Mouse (Mus musculus): ENCODE data around the gene Zfp292. TPM values are rescaled to one million over a fixed set of nuclear protein-coding genes. Genes with fewer than 3 reads are reported as not detected.
"Not testable (repeated sequence)": the region's sequence is repeated elsewhere in the genome, so short reads cannot be mapped to it uniquely, and the experiment has no call there.

Gene Zfp292
- 28.3 and 28.9 TPM in 2 replicates for polyA plus RNA-seq (2014; fragmentation: Nextera tagmentation; extraction: Ambion mirVana)

GRCm38 (mm10) chr4:34882818-34883217 lies at the start of gene Zfp292:
Gene Zfp292, minus strand, starts transcription at chr4:34882960.
- Histone ChIP-seq H3K4me3 (ENCODE audit: low read depth, low read length) (peak within 1 kb of the TSS; percentile 81), H3K36me3 (ENCODE audit: control insufficient read depth, insufficient read depth, low read length) (no peaks in the 10 kb centered on the region), H3K4me1 (ENCODE audit: control insufficient read depth, insufficient read depth, low read length) (peaks cover 14% of the 10 kb centered on the region; the same call in 1 of the 2 replicates), H3K27me3 (ENCODE audit: control insufficient read depth, insufficient read depth, low read length) (no peaks in the 10 kb centered on the region), H3K27ac (ENCODE audit: low read length) (peak within 1 kb of the TSS; percentile 99), H3K4me2 (replicated peaks; ENCODE audit: low read depth, low read length) (peak within 1 kb of the TSS; percentile 77), H3K9me3 (ENCODE audit: control insufficient read depth, low read depth, low read length) (no peaks in the 10 kb centered on the region), H3K9ac (replicated peaks; ENCODE audit: low read depth, low read length) (peak within 1 kb of the TSS; percentile 99)
- ATAC-seq (ENCODE audit: insufficient number of reproducible peaks, insufficient read depth, low FRiP score, low read depth): peak; percentile 91
- WGBS: 0% methylated on average over 28 of the region's 44 CpGs

GRCm38 (mm10) chr4:34928386-34928785 lies 45.6 kb upstream of the Zfp292 start:
- not testable (repeated sequence) for H3K4me2 ChIP-seq (replicated peaks; ENCODE audit: low read depth, low read length); H3K9ac ChIP-seq (replicated peaks; ENCODE audit: low read depth, low read length); ATAC-seq (ENCODE audit: insufficient number of reproducible peaks, insufficient read depth, low FRiP score, low read depth); H3K4me1 ChIP-seq (ENCODE audit: control insufficient read depth, insufficient read depth, low read length); H3K9me3 ChIP-seq (ENCODE audit: control insufficient read depth, low read depth, low read length); H3K27me3 ChIP-seq (ENCODE audit: control insufficient read depth, insufficient read depth, low read length); H3K36me3 ChIP-seq (ENCODE audit: control insufficient read depth, insufficient read depth, low read length); H3K27ac ChIP-seq (ENCODE audit: low read length); H3K4me3 ChIP-seq (ENCODE audit: low read depth, low read length)
- 74% methylated on average over 7 of the region's 7 CpGs for WGBS

GRCm38 (mm10) chr4:34922177-34922870 lies 39.6 kb upstream of the Zfp292 start:
- Histone ChIP-seq H3K36me3 (ENCODE audit: control insufficient read depth, insufficient read depth, low read length) (no peaks in the 10 kb centered on the region), H3K9ac (replicated peaks; ENCODE audit: low read depth, low read length) (no peak overlapping the region), H3K4me3 (ENCODE audit: low read depth, low read length) (no peak overlapping the region), H3K4me2 (replicated peaks; ENCODE audit: low read depth, low read length) (no peak overlapping the region), H3K27me3 (ENCODE audit: control insufficient read depth, insufficient read depth, low read length) (no peaks in the 10 kb centered on the region), H3K9me3 (ENCODE audit: control insufficient read depth, low read depth, low read length) (no peaks in the 10 kb centered on the region), H3K4me1 (ENCODE audit: control insufficient read depth, insufficient read depth, low read length) (no peaks in the 10 kb centered on the region), H3K27ac (ENCODE audit: low read length) (no peak overlapping the region)
- WGBS: 66% methylated on average over 6 of the region's 6 CpGs
- ATAC-seq (ENCODE audit: insufficient number of reproducible peaks, insufficient read depth, low FRiP score, low read depth): no peak

GRCm38 (mm10) chr4:34917400-34917799 lies 34.6 kb upstream of the Zfp292 start:
- 65% methylated on average over 7 of the region's 7 CpGs for WGBS
- Histone ChIP-seq H3K9ac (replicated peaks; ENCODE audit: low read depth, low read length) (no peak overlapping the region), H3K27me3 (ENCODE audit: control insufficient read depth, insufficient read depth, low read length) (no peaks in the 10 kb centered on the region), H3K4me3 (ENCODE audit: low read depth, low read length) (no peak overlapping the region), H3K27ac (ENCODE audit: low read length) (no peak overlapping the region), H3K4me2 (replicated peaks; ENCODE audit: low read depth, low read length) (no peak overlapping the region), H3K4me1 (ENCODE audit: control insufficient read depth, insufficient read depth, low read length) (peaks cover 3% of the 10 kb centered on the region; the same call in 1 of the 2 replicates), H3K9me3 (ENCODE audit: control insufficient read depth, low read depth, low read length) (no peaks in the 10 kb centered on the region), H3K36me3 (ENCODE audit: control insufficient read depth, insufficient read depth, low read length) (no peaks in the 10 kb centered on the region)
- ATAC-seq (ENCODE audit: insufficient number of reproducible peaks, insufficient read depth, low FRiP score, low read depth): no peak

- Histone ChIP-seq H3K4me3 (ENCODE audit: low read depth, low read length) (no peak overlapping the region), H3K4me2 (replicated peaks; ENCODE audit: low read depth, low read length) (no peak overlapping the region), H3K36me3 (ENCODE audit: control insufficient read depth, insufficient read depth, low read length) (no peaks in the 10 kb centered on the region), H3K9ac (replicated peaks; ENCODE audit: low read depth, low read length) (no peak overlapping the region), H3K27me3 (ENCODE audit: control insufficient read depth, insufficient read depth, low read length) (no peaks in the 10 kb centered on the region), H3K27ac (ENCODE audit: low read length) (no peak overlapping the region), H3K4me1 (ENCODE audit: control insufficient read depth, insufficient read depth, low read length) (peaks cover 3% of the 10 kb centered on the region; the same call in 1 of the 2 replicates), H3K9me3 (ENCODE audit: control insufficient read depth, low read depth, low read length) (no peaks in the 10 kb centered on the region)
- ATAC-seq (ENCODE audit: insufficient number of reproducible peaks, insufficient read depth, low FRiP score, low read depth): no peak
- 84% methylated on average over 3 of the region's 3 CpGs for WGBS
These were observed 29.4 kb upstream of the Zfp292 start for GRCm38 (mm10) chr4:34912171-34912570.

GRCm38 (mm10) chr4:34911401-34911800 lies 28.6 kb upstream of the Zfp292 start:
- H3K27ac ChIP-seq (ENCODE audit: low read length): no peak overlapping the region
- no peaks in the 10 kb centered on the region for H3K9me3 ChIP-seq (ENCODE audit: control insufficient read depth, low read depth, low read length)
- no peak overlapping the region for H3K4me3 ChIP-seq (ENCODE audit: low read depth, low read length)
- ATAC-seq (ENCODE audit: insufficient number of reproducible peaks, insufficient read depth, low FRiP score, low read depth): no peak
- no peaks in the 10 kb centered on the region for H3K36me3 ChIP-seq (ENCODE audit: control insufficient read depth, insufficient read depth, low read length)
- H3K27me3 ChIP-seq (ENCODE audit: control insufficient read depth, insufficient read depth, low read length): no peaks in the 10 kb centered on the region
- no peak overlapping the region for H3K9ac ChIP-seq (replicated peaks; ENCODE audit: low read depth, low read length)
- WGBS: 66% methylated on average over 3 of the region's 3 CpGs
- H3K4me1 ChIP-seq (ENCODE audit: control insufficient read depth, insufficient read depth, low read length): peaks cover 3% of the 10 kb centered on the region; the same call in 1 of the 2 replicates
- no peak overlapping the region for H3K4me2 ChIP-seq (replicated peaks; ENCODE audit: low read depth, low read length)

- ATAC-seq (ENCODE audit: insufficient number of reproducible peaks, insufficient read depth, low FRiP score, low read depth): peak; percentile 48; the same call in 1 of the 2 replicates
- no peak overlapping the region for H3K4me3 ChIP-seq (ENCODE audit: low read depth, low read length)
- no peak overlapping the region for H3K9ac ChIP-seq (replicated peaks; ENCODE audit: low read depth, low read length)
- WGBS: 62% methylated on average over 7 of the region's 7 CpGs
- no peak overlapping the region for H3K4me2 ChIP-seq (replicated peaks; ENCODE audit: low read depth, low read length)
- H3K9me3 ChIP-seq (ENCODE audit: control insufficient read depth, low read depth, low read length): no peaks in the 10 kb centered on the region
- peak overlapping the region; percentile 16; the same call in 1 of the 2 replicates for H3K27ac ChIP-seq (ENCODE audit: low read length)
- H3K36me3 ChIP-seq (ENCODE audit: control insufficient read depth, insufficient read depth, low read length): no peaks in the 10 kb centered on the region
- H3K4me1 ChIP-seq (ENCODE audit: control insufficient read depth, insufficient read depth, low read length): no peaks in the 10 kb centered on the region
- H3K27me3 ChIP-seq (ENCODE audit: control insufficient read depth, insufficient read depth, low read length): no peaks in the 10 kb centered on the region
These were observed 25.4 kb upstream of the Zfp292 start for GRCm38 (mm10) chr4:34908127-34908526.

- Histone ChIP-seq H3K36me3 (ENCODE audit: control insufficient read depth, insufficient read depth, low read length) (no peaks in the 10 kb centered on the region), H3K27me3 (ENCODE audit: control insufficient read depth, insufficient read depth, low read length) (no peaks in the 10 kb centered on the region), H3K27ac (ENCODE audit: low read length) (no peak overlapping the region), H3K4me1 (ENCODE audit: control insufficient read depth, insufficient read depth, low read length) (no peaks in the 10 kb centered on the region), H3K4me3 (ENCODE audit: low read depth, low read length) (no peak overlapping the region), H3K9ac (replicated peaks; ENCODE audit: low read depth, low read length) (no peak overlapping the region), H3K4me2 (replicated peaks; ENCODE audit: low read depth, low read length) (no peak overlapping the region), H3K9me3 (ENCODE audit: control insufficient read depth, low read depth, low read length) (no peaks in the 10 kb centered on the region)
- WGBS: 31% methylated on average over 14 of the region's 14 CpGs
- ATAC-seq (ENCODE audit: insufficient number of reproducible peaks, insufficient read depth, low FRiP score, low read depth): peak; percentile 56; the same call in 1 of the 2 replicates
These were observed 24.3 kb upstream of the Zfp292 start for GRCm38 (mm10) chr4:34907026-34907425.
